Mouse (Mus musculus): ENCODE results near the gene Ipmk.
A peak's percentile ranks its signal among the peaks of the same experiment; 100 is the strongest.

Ipmk gene

GRCm38 (mm10) chr10:71340195-71340594, 7.4 kb upstream of the Ipmk start:
- no peak for DNase-seq (ENCODE audit: low read depth, low spot score)

GRCm38 (mm10) chr10:71341290-71341689, 6.3 kb upstream of the Ipmk start:
- DNase-seq (ENCODE audit: low read depth, low spot score) = no peak

- peak; percentile 41 for DNase-seq (ENCODE audit: low read depth, low spot score)
Observed at GRCm38 (mm10) chr10:71342030-71342805, 5.3 kb upstream of the Ipmk start.

GRCm38 (mm10) chr10:71343130-71343529, 4.4 kb upstream of the Ipmk start:
- no peak for DNase-seq (ENCODE audit: low read depth, low spot score)

- no peak for DNase-seq (ENCODE audit: low read depth, low spot score)
Observed at GRCm38 (mm10) chr10:71343567-71344265, 3.8 kb upstream of the Ipmk start.

- DNase-seq (ENCODE audit: low read depth, low spot score) = peak; percentile 91
Observed at GRCm38 (mm10) chr10:71344579-71345143, 2.9 kb upstream of the Ipmk start, which contains the start of gene Cisd1. TSS of gene Cisd1 (minus strand) at chr10:71344954.

- no peak for DNase-seq (ENCODE audit: low read depth, low spot score)
Observed at GRCm38 (mm10) chr10:71346106-71346505, 1.5 kb upstream of the Ipmk start.

- DNase-seq (ENCODE audit: low read depth, low spot score) = peak; percentile 81
Observed at GRCm38 (mm10) chr10:71346722-71347508, 648 bp upstream of the Ipmk start.

- DNase-seq (ENCODE audit: low read depth, low spot score) = peak; percentile 67
Observed at GRCm38 (mm10) chr10:71347964-71348636, 537 bp downstream of the Ipmk start.

GRCm38 (mm10) chr10:71348637-71349280, 1.2 kb downstream of the Ipmk start:
- DNase-seq (ENCODE audit: low read depth, low spot score) = no peak

- DNase-seq (ENCODE audit: low read depth, low spot score) = peak; percentile 26
Observed at GRCm38 (mm10) chr10:71349290-71349689, 1.7 kb downstream of the Ipmk start.

- DNase-seq (ENCODE audit: low read depth, low spot score) = no peak
Observed at GRCm38 (mm10) chr10:71351301-71351700, 3.7 kb downstream of the Ipmk start.

- DNase-seq (ENCODE audit: low read depth, low spot score) = no peak
Observed at GRCm38 (mm10) chr10:71353850-71354249, 6.3 kb downstream of the Ipmk start.

GRCm38 (mm10) chr10:71354947-71355346, 7.4 kb downstream of the Ipmk start:
- DNase-seq (ENCODE audit: low read depth, low spot score) = no peak

- DNase-seq (ENCODE audit: low read depth, low spot score) = peak; percentile 49
Observed at GRCm38 (mm10) chr10:71361044-71361443, 13.5 kb downstream of the Ipmk start.

GRCm38 (mm10) chr10:71361836-71362562, 14.4 kb downstream of the Ipmk start:
- DNase-seq (ENCODE audit: low read depth, low spot score) = peak; percentile 12

GRCm38 (mm10) chr10:71363440-71363839, 15.9 kb downstream of the Ipmk start:
- peak; percentile 61 for DNase-seq (ENCODE audit: low read depth, low spot score)

GRCm38 (mm10) chr10:71363858-71364257, 16.3 kb downstream of the Ipmk start:
- DNase-seq (ENCODE audit: low read depth, low spot score) = peak; percentile 84

GRCm38 (mm10) chr10:71368128-71368940, 20.8 kb downstream of the Ipmk start:
- DNase-seq (ENCODE audit: low read depth, low spot score) = no peak

Measured in 3T3-L1 (cell line).